Mouse (Mus musculus) frontal cortex, postnatal 10 days (tissue): ENCODE measurements at regions not wholly inside any gene's neighbourhood (a gene's known extent, or its start where the extent isn't known, plus 50 kb on each side); places are given as distances from the start of the nearest gene placed in this dataset.

Source experiments
- DNase-seq, 2 experiments: peaks; one replicate each; pipeline ENCODE4 v3.0.0; 2022; ENCODE audit warnings: low spot score in 2 of 2, mixed read lengths in 1 of 2

DNA sequence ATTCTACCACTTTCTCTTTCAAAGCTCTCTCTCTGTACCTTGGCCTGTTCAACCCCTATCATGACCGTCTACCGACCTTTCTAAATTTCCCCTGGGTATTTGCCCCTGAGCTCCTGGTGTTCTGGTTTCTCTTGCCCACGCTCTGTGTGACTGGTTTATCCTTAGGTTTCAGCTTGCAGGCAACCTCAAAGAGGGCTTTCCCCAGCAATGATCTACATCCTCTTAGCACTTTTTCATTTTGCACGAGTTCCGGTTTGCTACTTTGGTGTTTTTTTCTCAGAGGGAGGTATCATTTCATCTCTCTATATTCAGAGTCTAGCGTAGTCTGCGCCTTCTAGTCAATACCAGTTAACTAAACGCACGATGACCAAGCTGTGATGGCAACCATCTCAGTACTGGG is 79.8 kb upstream of the Hmga2 start:
- no peak for DNase-seq

- DNase-seq, result no peak
Observed at GRCm38 (mm10) chr10:120553097-120553453, 76.8 kb upstream of the Hmga2 start.

DNA sequence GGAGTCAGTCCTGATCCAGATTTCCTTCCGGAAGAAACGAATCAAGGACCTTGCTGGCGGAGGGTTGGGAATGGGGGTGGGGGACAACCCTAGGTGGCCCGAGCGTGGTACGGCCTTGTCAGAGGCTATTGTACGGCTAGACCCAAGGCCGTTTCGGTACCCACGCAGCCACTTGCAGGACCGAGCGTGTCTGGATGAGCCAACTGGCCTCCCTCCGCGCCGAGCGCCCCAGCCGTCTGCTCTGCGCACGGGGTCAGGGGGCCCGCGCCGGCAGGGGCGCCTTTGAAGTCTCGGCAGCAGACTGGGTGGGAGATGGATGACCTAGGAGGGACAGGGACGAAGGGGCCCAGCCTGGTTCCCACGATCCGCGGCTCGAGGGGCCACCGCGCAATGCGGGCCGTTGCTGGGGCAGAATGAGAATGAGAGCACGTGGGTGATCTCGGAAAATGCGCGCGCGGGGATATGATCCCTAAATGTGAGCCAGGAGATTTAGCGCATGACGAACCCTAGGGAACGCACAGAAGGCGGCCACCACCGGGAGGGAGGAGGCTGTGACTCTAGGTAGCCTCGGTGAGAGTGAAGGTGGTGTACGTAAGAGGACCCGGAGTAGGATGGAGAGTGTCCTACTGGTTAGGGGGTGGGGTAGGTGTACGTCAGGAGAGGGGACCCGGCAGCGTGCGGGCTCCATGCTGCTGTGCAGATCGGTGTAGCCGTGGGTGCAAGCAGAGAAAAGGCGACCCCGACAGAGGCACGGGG is 76.2 kb upstream of the Hmga2 start:
- peak in 1 of 2 experiments; percentile 12 for DNase-seq

DNA sequence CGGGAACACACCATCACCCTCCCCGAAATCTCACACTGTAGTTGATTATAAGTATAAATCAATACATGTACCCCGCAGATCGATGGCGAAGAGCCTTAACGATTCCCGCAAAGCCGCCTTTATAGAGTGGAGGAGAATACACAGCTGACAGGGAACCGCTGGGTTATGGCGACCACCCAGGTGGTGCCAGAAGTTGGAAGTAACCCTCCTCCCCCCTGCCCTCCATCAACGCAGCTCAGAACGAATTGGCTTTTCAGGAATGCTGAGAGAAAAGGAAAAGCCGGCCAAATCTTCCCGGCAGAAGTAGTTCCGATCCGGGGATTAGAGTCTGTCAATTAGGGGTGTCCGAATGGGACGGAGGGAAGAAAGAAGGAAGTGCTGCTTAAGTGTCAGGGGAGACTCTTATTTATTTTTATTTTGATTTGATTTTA is 75.6 kb upstream of the Hmga2 start:
- DNase-seq, result no peak

DNA sequence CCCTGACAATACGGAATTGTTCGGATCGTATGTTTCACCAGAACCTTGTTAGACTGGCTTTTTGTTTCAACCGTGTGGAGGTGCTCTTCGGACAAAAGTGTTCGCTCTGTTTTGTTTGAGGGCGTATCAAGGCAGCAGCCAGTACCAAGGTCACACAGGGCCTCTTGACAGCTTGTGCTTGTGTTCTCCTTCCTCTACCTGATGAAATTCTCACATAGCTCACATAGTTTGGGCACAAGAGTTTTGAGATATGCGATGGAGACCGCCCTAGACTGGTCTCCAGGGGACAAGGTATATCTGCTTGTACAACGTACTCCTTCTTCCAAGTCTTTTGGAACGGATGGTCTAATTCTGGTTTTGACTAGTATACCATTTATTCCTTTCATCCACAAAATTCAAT is 70.9 kb upstream of the Hmga2 start:
- no peak for DNase-seq

- no peak for DNase-seq
Observed at GRCm38 (mm10) chr10:120541618-120542017, 65.3 kb upstream of the Hmga2 start.

- DNase-seq, result no peak
Observed at GRCm38 (mm10) chr10:120538561-120538960, 62.3 kb upstream of the Hmga2 start.

- DNase-seq, result no peak
Observed at GRCm38 (mm10) chr10:120528406-120528805, 52.1 kb upstream of the Hmga2 start.

DNA sequence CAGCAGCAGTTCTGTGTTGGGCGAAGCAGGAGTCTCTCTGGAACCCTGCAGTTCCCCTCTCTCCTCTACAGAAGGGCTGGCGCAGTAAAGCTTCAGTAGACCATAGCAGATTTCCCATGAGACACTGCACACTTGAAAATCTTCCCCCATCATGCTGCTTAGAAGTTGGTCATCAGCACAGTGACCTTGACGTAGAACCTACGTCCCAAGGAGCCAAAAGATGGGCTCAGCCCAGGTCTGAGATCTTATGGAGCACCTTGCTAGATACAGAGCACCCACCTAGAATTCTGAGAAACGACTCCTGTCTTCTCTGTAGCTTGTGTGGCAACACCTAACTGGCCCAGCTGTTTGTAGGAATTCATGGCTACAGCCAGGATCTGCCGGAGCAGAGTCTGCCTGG is 51.7 kb upstream of the Hmga2 start:
- DNase-seq, result no peak

GRCm38 (mm10) chr10:120526991-120527390 is 50.7 kb upstream of the Hmga2 start:
- no peak for DNase-seq
